Mouse (Mus musculus): ENCODE measurements at regions not wholly inside any gene's neighbourhood (a gene's known extent, or its start where the extent isn't known, plus 50 kb on each side); places are given as distances from the start of the nearest gene placed in this dataset.
A peak's percentile ranks its signal among the peaks of the same experiment; 100 is the strongest.
"Not testable (repeated sequence)": the region's sequence is repeated elsewhere in the genome, so short reads cannot be mapped to it uniquely, and the experiment has no call there.

- no peak overlapping the region for H3K4me2 ChIP-seq
- H3K4me3 ChIP-seq = no peak overlapping the region
- H3K4me1 ChIP-seq (replicated peaks) = no peaks in the 10 kb centered on the region
- H3K9me3 ChIP-seq = 0 out of 2 replicates have a peak, but pooled peaks cover 5% of the 10 kb centered on the region
- no peak overlapping the region for H3K9ac ChIP-seq
- no peaks in the 10 kb centered on the region for H3K27me3 ChIP-seq
- H3K27ac ChIP-seq = no peak overlapping the region
- ATAC-seq (ENCODE audit: low FRiP score) = no peak
- no peaks in the 10 kb centered on the region for H3K36me3 ChIP-seq
These were observed 544.4 kb upstream of the Pou3f4 start for GRCm38 (mm10) chrX:110269652-110270051.

DNA sequence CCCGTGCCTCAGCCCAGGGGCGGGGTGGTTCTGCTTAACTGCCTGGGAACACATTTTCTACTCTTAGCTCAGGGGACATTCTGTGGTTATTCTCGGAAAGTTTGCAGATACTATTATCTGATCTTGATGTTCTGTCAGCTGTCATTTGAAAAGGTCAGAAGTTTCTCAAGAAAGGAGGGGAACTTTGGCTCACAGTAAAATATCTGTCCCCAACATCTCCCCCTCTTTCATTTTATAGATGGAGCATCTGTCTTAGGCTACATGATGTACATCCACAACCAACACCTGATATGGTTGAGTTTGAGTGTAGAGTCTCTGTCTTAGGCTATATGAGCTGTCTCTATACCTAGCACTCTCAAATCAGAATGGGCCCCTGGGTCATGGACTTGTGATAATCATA is 539.8 kb upstream of the Pou3f4 start:
- not testable (repeated sequence) for H3K9me3 ChIP-seq
- WGBS = 100% methylated on average over 3 of the region's 3 CpGs

DNA sequence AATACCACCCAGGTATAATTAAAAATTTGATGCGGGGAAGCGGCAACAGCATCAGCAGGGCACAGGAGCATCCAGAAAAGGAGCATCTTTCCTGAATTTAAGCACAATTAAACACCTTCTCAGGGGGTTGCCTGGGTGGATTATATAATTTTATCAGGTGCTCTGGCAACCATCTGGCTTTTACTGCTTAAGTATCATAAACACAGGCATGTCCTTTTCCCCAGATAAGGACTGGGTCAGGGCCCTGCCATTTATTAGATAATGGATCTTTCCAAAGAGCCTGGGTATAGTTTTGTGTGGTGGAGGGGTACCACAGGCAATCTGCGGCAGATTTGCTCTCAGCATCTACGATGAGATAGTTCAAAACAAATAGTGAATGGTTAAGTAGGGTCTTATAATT is 538.7 kb upstream of the Pou3f4 start:
- Histone ChIP-seq H3K4me3 (no peak overlapping the region), H3K9ac (no peak overlapping the region), H3K27ac (no peak overlapping the region), H3K4me2 (no peak overlapping the region), H3K9me3 (0 out of 2 replicates have a peak, but pooled peaks cover 5% of the 10 kb centered on the region), H3K27me3 (no peaks in the 10 kb centered on the region), H3K4me1 (replicated peaks) (no peaks in the 10 kb centered on the region), H3K36me3 (no peaks in the 10 kb centered on the region)
- 92% methylated on average over 4 of the region's 4 CpGs for WGBS
- ATAC-seq (ENCODE audit: low FRiP score) = no peak

More for the DNA sequence above, 539.8 kb upstream of the Pou3f4 start:
- not testable (repeated sequence) for H3K4me3 ChIP-seq; H3K36me3 ChIP-seq; H3K27me3 ChIP-seq; H3K9ac ChIP-seq; H3K27ac ChIP-seq; ATAC-seq (ENCODE audit: low FRiP score); H3K4me1 ChIP-seq (replicated peaks); H3K4me2 ChIP-seq

DNA sequence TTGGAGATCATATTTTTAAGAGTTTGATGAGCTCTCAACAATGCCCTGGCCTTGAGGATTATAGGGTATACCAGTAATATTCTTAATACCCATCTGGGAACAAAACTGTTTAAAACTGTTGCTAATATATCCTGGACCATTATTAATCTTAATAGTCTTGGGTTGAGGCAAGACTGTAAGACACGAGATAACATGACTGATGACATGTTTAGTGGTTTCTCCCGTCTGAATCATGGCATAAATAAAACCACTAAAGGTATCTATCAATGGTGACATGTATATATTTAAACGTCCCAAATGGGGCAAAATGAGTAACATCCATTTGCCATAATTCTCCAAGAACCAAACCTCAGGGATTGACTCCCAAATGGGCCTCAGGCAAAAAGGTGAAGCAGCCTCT is 538.2 kb upstream of the Pou3f4 start:
- Histone ChIP-seq H3K4me2 (no peak overlapping the region), H3K9me3 (0 out of 2 replicates have a peak, but pooled peaks cover 5% of the 10 kb centered on the region), H3K27ac (no peak overlapping the region), H3K9ac (no peak overlapping the region), H3K4me3 (no peak overlapping the region), H3K4me1 (replicated peaks) (no peaks in the 10 kb centered on the region), H3K27me3 (no peaks in the 10 kb centered on the region), H3K36me3 (no peaks in the 10 kb centered on the region)
- ATAC-seq (ENCODE audit: low FRiP score) = no peak
- 84% methylated on average over 3 of the region's 3 CpGs for WGBS

DNA sequence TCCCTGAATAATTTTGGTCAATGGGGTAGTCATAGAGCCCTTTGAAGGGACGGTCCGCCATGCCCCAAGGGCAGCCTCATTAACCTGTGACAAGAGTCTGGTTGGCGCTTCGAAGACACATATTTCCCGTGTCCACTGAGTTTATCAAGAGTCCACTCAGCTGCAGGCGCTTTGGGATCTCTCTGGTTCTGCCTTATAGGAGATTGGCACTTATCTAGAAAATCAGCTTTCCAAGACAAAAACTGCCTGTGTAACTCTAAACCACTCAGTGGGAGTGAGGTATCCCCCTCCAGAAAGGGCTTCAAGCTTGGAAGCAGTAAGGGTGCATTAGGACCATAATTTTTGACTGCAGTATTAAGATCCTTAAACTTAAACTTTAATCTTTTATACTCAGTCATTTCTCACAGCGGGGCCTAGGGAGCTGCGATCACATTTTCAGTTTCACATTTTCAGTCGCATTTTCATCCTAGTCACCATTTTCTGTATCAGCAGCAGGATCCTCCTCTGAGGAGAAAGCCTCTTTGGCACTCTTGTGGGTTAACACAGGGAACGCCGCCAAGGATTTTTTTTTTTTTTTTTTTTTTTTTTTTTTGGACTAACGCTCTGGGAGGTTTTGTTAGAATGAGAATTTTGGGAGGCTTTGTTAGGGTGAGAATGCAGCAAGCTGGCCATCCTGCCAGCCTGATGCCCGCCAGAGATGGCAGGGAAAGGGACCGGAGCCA is 534.4 kb upstream of the Pou3f4 start:
- H3K4me2 ChIP-seq = no peak overlapping the region
- H3K27me3 ChIP-seq = no peaks in the 10 kb centered on the region
- no peak for ATAC-seq (ENCODE audit: low FRiP score)
- 91% methylated on average over 14 of the region's 14 CpGs for WGBS
- H3K4me1 ChIP-seq (replicated peaks) = no peaks in the 10 kb centered on the region
- no peaks in the 10 kb centered on the region for H3K9me3 ChIP-seq
- H3K9ac ChIP-seq = no peak overlapping the region
- H3K36me3 ChIP-seq = no peaks in the 10 kb centered on the region
- no peak overlapping the region for H3K27ac ChIP-seq
- H3K4me3 ChIP-seq = no peak overlapping the region

GRCm38 (mm10) chrX:110281389-110281872 is 532.6 kb upstream of the Pou3f4 start:
- H3K27ac ChIP-seq; H3K4me1 ChIP-seq (replicated peaks); H3K9ac ChIP-seq; ATAC-seq (ENCODE audit: low FRiP score); H3K4me2 ChIP-seq; H3K36me3 ChIP-seq; H3K27me3 ChIP-seq; H3K9me3 ChIP-seq; H3K4me3 ChIP-seq: not testable (repeated sequence)
- 89% methylated on average over 13 of the region's 13 CpGs for WGBS

- 59% methylated on average over 1 of the region's 1 CpGs for WGBS
- H3K27ac ChIP-seq = no peak overlapping the region
- no peaks in the 10 kb centered on the region for H3K36me3 ChIP-seq
- no peak for ATAC-seq (ENCODE audit: low FRiP score)
- H3K9ac ChIP-seq = no peak overlapping the region
- no peaks in the 10 kb centered on the region for H3K4me1 ChIP-seq (replicated peaks)
- no peak overlapping the region for H3K4me2 ChIP-seq
- H3K9me3 ChIP-seq = no peaks in the 10 kb centered on the region
- H3K27me3 ChIP-seq = no peaks in the 10 kb centered on the region
- no peak overlapping the region for H3K4me3 ChIP-seq
These were observed 532.2 kb upstream of the Pou3f4 start for GRCm38 (mm10) chrX:110281929-110282328.

- WGBS = 78% methylated on average over 1 of the region's 1 CpGs
- no peaks in the 10 kb centered on the region for H3K36me3 ChIP-seq
- H3K27me3 ChIP-seq = no peaks in the 10 kb centered on the region
- no peaks in the 10 kb centered on the region for H3K9me3 ChIP-seq
- H3K4me2 ChIP-seq = no peak overlapping the region
- no peak overlapping the region for H3K27ac ChIP-seq
- no peak for ATAC-seq (ENCODE audit: low FRiP score)
- H3K9ac ChIP-seq = no peak overlapping the region
- no peaks in the 10 kb centered on the region for H3K4me1 ChIP-seq (replicated peaks)
- H3K4me3 ChIP-seq = no peak overlapping the region
These were observed 524.7 kb upstream of the Pou3f4 start for GRCm38 (mm10) chrX:110289397-110289796.

GRCm38 (mm10) chrX:110307645-110308044 is 506.4 kb upstream of the Pou3f4 start:
- Histone ChIP-seq H3K27me3 (no peaks in the 10 kb centered on the region), H3K27ac (no peak overlapping the region), H3K4me1 (replicated peaks) (no peaks in the 10 kb centered on the region), H3K9me3 (no peaks in the 10 kb centered on the region), H3K4me3 (no peak overlapping the region), H3K9ac (no peak overlapping the region), H3K36me3 (no peaks in the 10 kb centered on the region), H3K4me2 (no peak overlapping the region)
- WGBS = 23% methylated on average over 2 of the region's 2 CpGs
- peak; percentile 74; the same call in 1 of the 2 replicates for ATAC-seq (ENCODE audit: low FRiP score)

- peak; percentile 65 for ATAC-seq (ENCODE audit: low FRiP score)
- H3K36me3 ChIP-seq = no peaks in the 10 kb centered on the region
- WGBS = 63% methylated on average over 2 of the region's 2 CpGs
- no peak overlapping the region for H3K9ac ChIP-seq
- no peaks in the 10 kb centered on the region for H3K4me1 ChIP-seq (replicated peaks)
- H3K4me2 ChIP-seq = no peak overlapping the region
- no peak overlapping the region for H3K4me3 ChIP-seq
- no peaks in the 10 kb centered on the region for H3K9me3 ChIP-seq
- H3K27me3 ChIP-seq = no peaks in the 10 kb centered on the region
- no peak overlapping the region for H3K27ac ChIP-seq
These were observed 505.3 kb upstream of the Pou3f4 start for GRCm38 (mm10) chrX:110308810-110309209.

DNA sequence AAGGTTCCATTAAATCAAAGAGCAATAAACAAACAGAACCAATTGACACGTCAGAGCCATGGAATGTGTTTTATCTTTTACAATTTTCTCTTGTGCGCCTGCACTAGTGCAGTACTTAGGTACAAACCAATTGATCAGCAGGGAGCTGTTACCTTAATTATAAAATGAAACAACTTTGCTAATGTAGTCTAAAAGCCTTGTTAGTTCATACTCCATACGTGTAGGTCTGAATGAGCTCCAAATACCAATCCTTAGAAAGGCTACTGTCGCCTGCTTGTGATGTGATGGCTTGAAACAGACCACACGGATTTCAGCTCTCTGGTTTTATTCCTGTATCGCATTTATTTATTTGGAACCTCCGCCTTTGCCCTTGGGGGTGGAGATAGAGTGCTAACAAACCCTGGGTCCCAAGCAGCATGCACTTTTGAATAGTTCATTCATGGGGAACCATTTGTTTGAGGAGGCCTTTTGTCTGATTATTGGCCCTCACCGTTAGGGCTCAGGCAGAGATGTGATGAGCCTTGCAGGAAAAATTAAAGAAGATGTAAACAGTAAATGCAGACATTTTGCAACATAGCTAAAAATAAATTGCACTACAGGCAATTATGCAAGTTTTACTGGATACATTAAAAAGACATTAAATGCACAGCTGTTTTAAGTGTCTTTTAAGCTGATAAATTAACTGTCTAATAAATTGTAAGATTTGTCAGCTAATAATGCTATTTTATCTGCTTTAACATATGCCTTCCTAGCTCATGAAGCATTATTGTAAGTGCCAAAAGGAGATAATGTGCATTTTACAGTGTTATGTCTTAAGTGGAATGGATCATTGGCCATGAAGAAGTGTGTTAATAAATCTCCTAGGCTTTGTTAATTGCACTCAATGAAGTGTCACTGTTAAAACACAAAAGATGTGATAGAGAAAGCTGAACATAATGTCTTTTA is 496.0 kb upstream of the Pou3f4 start:
- H3K9ac ChIP-seq = no peak overlapping the region
- H3K27me3 ChIP-seq = no peaks in the 10 kb centered on the region
- H3K27ac ChIP-seq = no peak overlapping the region
- peak; percentile 57 for ATAC-seq (ENCODE audit: low FRiP score)
- H3K9me3 ChIP-seq = no peaks in the 10 kb centered on the region
- H3K4me2 ChIP-seq = no peak overlapping the region
- 29% methylated on average over 8 of the region's 8 CpGs for WGBS
- H3K4me3 ChIP-seq = no peak overlapping the region
- H3K4me1 ChIP-seq (replicated peaks) = no peaks in the 10 kb centered on the region
- H3K36me3 ChIP-seq = no peaks in the 10 kb centered on the region

GRCm38 (mm10) chrX:110320250-110320649 is 493.8 kb upstream of the Pou3f4 start:
- ATAC-seq (ENCODE audit: low FRiP score) = no peak
- no peak overlapping the region for H3K27ac ChIP-seq
- no peaks in the 10 kb centered on the region for H3K27me3 ChIP-seq
- no peak overlapping the region for H3K4me3 ChIP-seq
- H3K9ac ChIP-seq = no peak overlapping the region
- no peaks in the 10 kb centered on the region for H3K9me3 ChIP-seq
- H3K4me2 ChIP-seq = no peak overlapping the region
- no peaks in the 10 kb centered on the region for H3K36me3 ChIP-seq
- H3K4me1 ChIP-seq (replicated peaks) = no peaks in the 10 kb centered on the region
